Mouse (Mus musculus) MEL (cell line): ENCODE results near the gene Dcaf17.
A peak's percentile ranks its signal among the peaks of the same experiment; 100 is the strongest.

Source experiments
- CTCF ChIP-seq, 3 experiments: IDR thresholded peaks in 2 of 3; conservative IDR thresholded peaks in 1 of 3; 2 replicates each; pipeline ENCODE4 v1.5.1; 2011 to 2012; ENCODE audit warnings: low read length in 3 of 3, low read depth in 2 of 3, mild to moderate bottlenecking in 2 of 3, improper control_type of control experiment in 1 of 3, inconsistent platforms in 1 of 3, mixed read lengths in 1 of 3, moderate library complexity in 1 of 3; ENCODE audit not compliant: control insufficient read depth in 1 of 3, insufficient read depth in 1 of 3, poor library complexity in 1 of 3, severe bottlenecking in 1 of 3
- EP300 ChIP-seq, 2 experiments: IDR thresholded peaks; 2 replicates each; pipeline ENCODE4 v1.6.1; 2011; ENCODE audit warnings: improper control_type of control experiment in 2 of 2, low read length in 2 of 2, low read depth in 1 of 2, mild to moderate bottlenecking in 1 of 2
- ETS1 ChIP-seq: IDR thresholded peaks from 2 replicates; pipeline ENCODE4 v1.6.1; 2012; ENCODE audit warnings: low read depth, mild to moderate bottlenecking, inconsistent platforms, low read length, improper control_type of control experiment, moderate library complexity
- GATA1 ChIP-seq: IDR thresholded peaks from 2 replicates; pipeline ENCODE4 v1.6.1; 2011; ENCODE audit warnings: low read depth, low read length, improper control_type of control experiment
- JUND ChIP-seq: IDR thresholded peaks from 2 replicates; pipeline ENCODE4 v1.6.1; 2011; ENCODE audit warnings: low read depth, mild to moderate bottlenecking, improper control_type of control experiment, low read length
- MEF2A ChIP-seq: IDR thresholded peaks from 2 replicates; pipeline ENCODE4 v1.6.1; 2014; ENCODE audit warnings: low read depth, mild to moderate bottlenecking, inconsistent platforms, low read length, improper control_type of control experiment; ENCODE audit not compliant: poor library complexity, insufficient replicate concordance, severe bottlenecking; ENCODE audit errors: extremely low read depth
- NELFE ChIP-seq: IDR thresholded peaks from 2 replicates; pipeline ENCODE4 v1.6.1; 2011; ENCODE audit warnings: low read depth, low read length, improper control_type of control experiment
- NRF1 ChIP-seq: IDR thresholded peaks from 2 replicates; pipeline ENCODE4 v1.6.1; 2014; ENCODE audit warnings: low read depth, mild to moderate bottlenecking, inconsistent platforms, low read length, improper control_type of control experiment, moderate library complexity; ENCODE audit not compliant: poor library complexity, insufficient read depth, severe bottlenecking
- POLR2A ChIP-seq, 2 experiments: IDR thresholded peaks; 2 replicates each; pipeline ENCODE4 v1.6.1; 2011 to 2012; ENCODE audit warnings: low read length in 2 of 2, mild to moderate bottlenecking in 2 of 2, control low read depth in 1 of 2, improper control_type of control experiment in 1 of 2, low read depth in 1 of 2, moderate library complexity in 1 of 2; ENCODE audit not compliant: control insufficient read depth in 1 of 2, insufficient read depth in 1 of 2, poor library complexity in 1 of 2
- TAL1 ChIP-seq: IDR thresholded peaks from 2 replicates; pipeline ENCODE4 v1.6.1; 2012; ENCODE audit warnings: mild to moderate bottlenecking, inconsistent platforms, low read length, moderate library complexity, mixed read lengths
- USF1 ChIP-seq: IDR thresholded peaks from 2 replicates; pipeline ENCODE4 v1.6.1; 2014; ENCODE audit warnings: low read depth, mild to moderate bottlenecking, inconsistent platforms, low read length, improper control_type of control experiment, moderate library complexity
- ZKSCAN1 ChIP-seq: IDR thresholded peaks from 2 replicates; pipeline ENCODE4 v1.6.1; 2012; ENCODE audit warnings: low read depth, mild to moderate bottlenecking, inconsistent platforms, low read length, improper control_type of control experiment, moderate library complexity
- ZNF384 ChIP-seq: IDR thresholded peaks from 2 replicates; pipeline ENCODE4 v1.6.1; 2012; ENCODE audit warnings: low read depth, mild to moderate bottlenecking, inconsistent platforms, low read length, improper control_type of control experiment

GRCm38 (mm10) chr2:71026787-71027186, 28.3 kb upstream of the Dcaf17 start:
- TF ChIP-seq ZNF384: no peak
- no peak for TF ChIP-seq TAL1
- no peak for TF ChIP-seq GATA1
- TF ChIP-seq ZKSCAN1: no peak
- TF ChIP-seq EP300 (IDR thresholded peaks at IDR 0.05; ENCODE audit: low read depth in 1 of 2, low read length in 2 of 2): no peak
- TF ChIP-seq ETS1: no peak
- no peak for TF ChIP-seq NELFE
- no peak for TF ChIP-seq POLR2A (IDR thresholded peaks at IDR 0.05; ENCODE audit: control insufficient read depth in 1 of 2, insufficient read depth in 1 of 2, low read depth in 1 of 2, low read length in 2 of 2, poor library complexity in 1 of 2)
- TF ChIP-seq JUND: no peak
- TF ChIP-seq CTCF (IDR thresholded peaks at IDR 0.05 in 2 of 3, conservative IDR thresholded peaks at IDR 0.05 in 1 of 3; ENCODE audit: control insufficient read depth in 1 of 3, insufficient read depth in 1 of 3, low read depth in 2 of 3, low read length in 3 of 3, poor library complexity in 1 of 3, severe bottlenecking in 1 of 3): peak in 1 of 3 experiments; percentile 15; a peak in 1 of 6 replicates
- TF ChIP-seq USF1: no peak
- TF ChIP-seq NRF1: no peak
- TF ChIP-seq MEF2A: no peak
